Comparison of ENCODE assay signal across 29 mouse cellular contexts in genomic region chr14:121025381-121025780, GRCm38 (mm10). TPM values are rescaled to one million over a fixed set of nuclear protein-coding genes. Genes with fewer than 3 reads are reported as not detected.
A peak's percentile ranks its signal among the peaks of the same experiment; 100 is the strongest.
DNase-seq lines count a peak whose midpoint lies in the region; ATAC-seq and TF ChIP-seq lines count a peak whose summit lies in the region.
"Had no signal": no experiment of that assay in that cellular context is flagged by ENCODE, and none has a peak within 500 bp of the region (broad histone marks: within the 10 kb centered on the region; RNA-seq: fewer than 3 reads in every experiment).

No protein-coding gene starts in this region.

- H3K9me3 ChIP-seq in heart, embryonic 13.5 days, result 0 out of 2 replicates have a peak, but pooled peaks cover 7% of the 10 kb centered on the region
- no peaks in the 10 kb centered on the region for H3K9me3 ChIP-seq in limb, embryonic 14.5 days (ENCODE audit: control insufficient read depth, low read length)
- no peaks in the 10 kb centered on the region for H3K9me3 ChIP-seq in limb, embryonic 10.5 days (replicated peaks)
- no peaks in the 10 kb centered on the region for H3K9me3 ChIP-seq in kidney, embryonic 16.5 days (ENCODE audit: low read length)
- H3K9me3 ChIP-seq: embryonic facial prominence, embryonic 12.5 days; forebrain, embryonic 12.5 days; hindbrain, embryonic 15.5 days; limb, embryonic 12.5 days; liver, embryonic 12.5 days; midbrain, embryonic 15.5 days; neural tube, embryonic 12.5 days had no signal

- peaks cover 12% of the 10 kb centered on the region for H3K4me1 ChIP-seq in heart, embryonic 13.5 days
- no peaks in the 10 kb centered on the region for H3K4me1 ChIP-seq in limb, embryonic 14.5 days (ENCODE audit: control insufficient read depth, insufficient read depth, low read length)
- H3K4me1 ChIP-seq in limb, embryonic 10.5 days, result peaks cover 13% of the 10 kb centered on the region; the same call in 1 of the 2 replicates
- H3K4me1 ChIP-seq in kidney, embryonic 16.5 days (ENCODE audit: insufficient read depth, low read length), result no peaks in the 10 kb centered on the region
- H3K4me1 ChIP-seq: embryonic facial prominence, embryonic 12.5 days; forebrain, embryonic 12.5 days; hindbrain, embryonic 15.5 days; limb, embryonic 12.5 days; liver, embryonic 12.5 days; midbrain, embryonic 15.5 days; neural tube, embryonic 12.5 days had no signal

- peak overlapping the region; percentile 43 for H3K27ac ChIP-seq in heart, embryonic 13.5 days (replicated peaks)
- no peak overlapping the region for H3K27ac ChIP-seq in limb, embryonic 14.5 days (replicated peaks; ENCODE audit: low read depth, low read length)
- H3K27ac ChIP-seq in limb, embryonic 10.5 days, result no peak overlapping the region
- H3K27ac ChIP-seq in kidney, embryonic 16.5 days (ENCODE audit: low read length), result no peak overlapping the region
- H3K27ac ChIP-seq: embryonic facial prominence, embryonic 12.5 days; forebrain, embryonic 12.5 days; hindbrain, embryonic 15.5 days; layer of hippocampus, adult 2 months; limb, embryonic 12.5 days; liver, embryonic 12.5 days; macrophage; midbrain, embryonic 15.5 days; neural tube, embryonic 12.5 days had no signal

- no peak for TF ChIP-seq POLR2A in limb, embryonic 14.5 days (IDR thresholded peaks at IDR 0.05; ENCODE audit: borderline replicate concordance, extremely low read depth, insufficient read depth, insufficient read length)

- no peaks in the 10 kb centered on the region for H3K27me3 ChIP-seq in heart, embryonic 13.5 days (replicated peaks)
- H3K27me3 ChIP-seq in limb, embryonic 14.5 days (ENCODE audit: control insufficient read depth, insufficient read depth, low read length), result no peaks in the 10 kb centered on the region
- H3K27me3 ChIP-seq in limb, embryonic 10.5 days (ENCODE audit: low read depth, poor library complexity, severe bottlenecking), result no peaks in the 10 kb centered on the region
- no peaks in the 10 kb centered on the region for H3K27me3 ChIP-seq in kidney, embryonic 16.5 days (ENCODE audit: insufficient read depth, low read length)
- H3K27me3 ChIP-seq: CH12.LX; embryonic facial prominence, embryonic 12.5 days; forebrain, embryonic 12.5 days; hindbrain, embryonic 15.5 days; limb, embryonic 12.5 days; liver, embryonic 12.5 days; midbrain, embryonic 15.5 days; neural tube, embryonic 12.5 days; Patski had no signal

- H3K36me3 ChIP-seq in heart, embryonic 13.5 days, result no peaks in the 10 kb centered on the region
- no peaks in the 10 kb centered on the region for H3K36me3 ChIP-seq in limb, embryonic 14.5 days (ENCODE audit: control insufficient read depth, insufficient read depth, low read length)
- H3K36me3 ChIP-seq in limb, embryonic 10.5 days, result no peaks in the 10 kb centered on the region
- no peaks in the 10 kb centered on the region for H3K36me3 ChIP-seq in kidney, embryonic 16.5 days (ENCODE audit: insufficient read depth, low read length)
- H3K36me3 ChIP-seq: embryonic facial prominence, embryonic 12.5 days; forebrain, embryonic 12.5 days; G1E; hindbrain, embryonic 15.5 days; limb, embryonic 12.5 days; liver, embryonic 12.5 days; midbrain, embryonic 15.5 days; neural tube, embryonic 12.5 days had no signal

- no peak for ATAC-seq in heart, embryonic 13.5 days (ENCODE audit: extremely low read depth, insufficient number of reproducible peaks, low FRiP score, low TSS enrichment)
- peak; percentile 60 for ATAC-seq in limb, embryonic 14.5 days (ENCODE audit: low FRiP score, low read depth)
- ATAC-seq in kidney, embryonic 16.5 days (ENCODE audit: low FRiP score, low TSS enrichment), result no peak
- ATAC-seq: liver, embryonic 12.5 days; midbrain, embryonic 15.5 days; Patski had no signal

- DNase-seq in heart, adult 8-10 months (ENCODE audit: low spot score), result no peak
- peak; percentile 44 for DNase-seq in limb, embryonic 14.5 days (ENCODE audit: low spot score)
- DNase-seq in limb, embryonic 10.5 days (ENCODE audit: low spot score), result no peak
- peak; percentile 66 for DNase-seq in lung, postnatal 14 days
- DNase-seq in cerebellum, postnatal 14 days, result no peak
- DNase-seq: adrenal gland, postnatal 36 days; cerebellum, adult 11 months; cerebellum, adult 9-11 months; gastrocnemius, postnatal 36 days; kidney, adult 8-10 months; kidney, postnatal 25 days; retina, postnatal 1 day; right cerebral cortex, postnatal 25 days; spleen, adult 18-20 months had no signal

- H3K4me2 ChIP-seq in heart, embryonic 13.5 days, result no peak overlapping the region
- H3K4me2 ChIP-seq in limb, embryonic 14.5 days (replicated peaks; ENCODE audit: low read depth, low read length, severe bottlenecking), result no peak overlapping the region
- H3K4me2 ChIP-seq in kidney, embryonic 16.5 days (replicated peaks; ENCODE audit: low read depth, low read length), result no peak overlapping the region
- H3K4me2 ChIP-seq: embryonic facial prominence, embryonic 12.5 days; forebrain, embryonic 12.5 days; hindbrain, embryonic 15.5 days; limb, embryonic 12.5 days; liver, embryonic 12.5 days; midbrain, embryonic 15.5 days; neural tube, embryonic 12.5 days had no signal

- H3K9ac ChIP-seq in heart, embryonic 13.5 days, result 0 out of 2 replicates have a peak overlapping the region, but pooled peaks have one; percentile 2
- H3K9ac ChIP-seq in limb, embryonic 14.5 days (ENCODE audit: low read depth, low read length, severe bottlenecking), result no peak overlapping the region
- H3K9ac ChIP-seq in kidney, embryonic 16.5 days (replicated peaks; ENCODE audit: low read length), result no peak overlapping the region
- H3K9ac ChIP-seq: embryonic facial prominence, embryonic 12.5 days; forebrain, embryonic 12.5 days; hindbrain, embryonic 15.5 days; limb, embryonic 12.5 days; liver, embryonic 12.5 days; midbrain, embryonic 15.5 days; neural tube, embryonic 12.5 days had no signal

- 53% methylated on average over 8 of the region's 8 CpGs for WGBS in heart, embryonic 13.5 days
- WGBS in limb, embryonic 14.5 days, result 67% methylated on average over 8 of the region's 8 CpGs
- 86% methylated on average over 8 of the region's 8 CpGs for WGBS in limb, embryonic 10.5 days
- 74% methylated on average over 8 of the region's 8 CpGs for WGBS in kidney, embryonic 16.5 days

- H3K4me3 ChIP-seq in heart, embryonic 13.5 days, result no peak overlapping the region
- no peak overlapping the region for H3K4me3 ChIP-seq in limb, embryonic 14.5 days (replicated peaks; ENCODE audit: low read length)
- H3K4me3 ChIP-seq in limb, embryonic 10.5 days, result no peak overlapping the region
- no peak overlapping the region for H3K4me3 ChIP-seq in kidney, embryonic 16.5 days (ENCODE audit: low read length)
- H3K4me3 ChIP-seq: embryonic facial prominence, embryonic 12.5 days; erythroblast, embryonic 14.5 days; forebrain, embryonic 12.5 days; hindbrain, embryonic 15.5 days; layer of hippocampus, adult 2 months; limb, embryonic 12.5 days; liver, embryonic 12.5 days; midbrain, embryonic 15.5 days; neural tube, embryonic 12.5 days had no signal

RNA-seq across cellular contexts. Expression of gene Farp1, which starts 9.6 kb away (rescaled TPM):
- 15.3 and 17.6 TPM in 2 replicates for polyA plus RNA-seq in heart, embryonic 13.5 days (2015; fragmentation: Nextera tagmentation; extraction: Ambion mirVana)
- total RNA-seq in heart, adult 8-10 months (2022), result 10 to 100 TPM in 2 of 4 experiments, 1 to 10 TPM in 2; 9.1 to 10.7 (median 10.2) TPM
- polyA plus RNA-seq in limb, embryonic 14.5 days (2012; rRNA removed), result 78.5 and 91.4 TPM in 2 replicates
- 43.3 and 51.4 TPM in 2 replicates for polyA plus RNA-seq in limb, embryonic 14.5 days (2014; fragmentation: Nextera tagmentation; extraction: Ambion mirVana)
- polyA plus RNA-seq in limb, embryonic 10.5 days (2016; fragmentation: Nextera tagmentation; extraction: Ambion mirVana), result 43.3 and 53.2 TPM in 2 replicates
- 31.3 and 31.9 TPM in 2 replicates for polyA plus RNA-seq in kidney, embryonic 16.5 days (2015; fragmentation: Nextera tagmentation; extraction: Ambion mirVana)
- polyA plus RNA-seq: erythroblast, embryonic 14.5 days had no signal

Comparison
In these comparisons a context has a peak if more than half of its experiments do, and no peak if none do; other contexts are left out.
1. DNase-seq: peak in limb, embryonic 14.5 days (single experiment) and lung, postnatal 14 days (single experiment); none in heart, adult 8-10 months (single experiment), limb, embryonic 10.5 days (single experiment) and cerebellum, postnatal 14 days (0 of 2).